Mouse (Mus musculus) hematopoietic stem cell, adult 5-6 weeks (primary cell): Measurements from ENCODE around the gene Zic3. TPM values are rescaled to one million over a fixed set of nuclear protein-coding genes. Genes with fewer than 3 reads are reported as not detected.

ENCODE experiments used
- ATAC-seq, 2 experiments: fragments of 125-278 bp in 1 of 2; replicated peaks in 1 of 2; 2 replicates each; pipeline ENCODE4 v1.8.0; 2016 to 2017; ENCODE audit warnings: inconsistent platforms in 2 of 2, mild to moderate bottlenecking in 2 of 2, moderate number of reproducible peaks in 2 of 2, low read depth in 1 of 2, moderate TSS enrichment in 1 of 2; ENCODE audit not compliant: low FRiP score in 2 of 2, poor library complexity in 2 of 2, severe bottlenecking in 2 of 2, insufficient read depth in 1 of 2, low TSS enrichment in 1 of 2
- total RNA-seq: library from RNA; stranded (forward); fragments of 172-1452, 232-1000 nt; gene quantifications from 2 replicates; pipeline ENCODE4 v1.2.3, GENCODE M21; 2017

The Zic3 gene
- total RNA-seq = not detected in 2 replicates

DNA sequence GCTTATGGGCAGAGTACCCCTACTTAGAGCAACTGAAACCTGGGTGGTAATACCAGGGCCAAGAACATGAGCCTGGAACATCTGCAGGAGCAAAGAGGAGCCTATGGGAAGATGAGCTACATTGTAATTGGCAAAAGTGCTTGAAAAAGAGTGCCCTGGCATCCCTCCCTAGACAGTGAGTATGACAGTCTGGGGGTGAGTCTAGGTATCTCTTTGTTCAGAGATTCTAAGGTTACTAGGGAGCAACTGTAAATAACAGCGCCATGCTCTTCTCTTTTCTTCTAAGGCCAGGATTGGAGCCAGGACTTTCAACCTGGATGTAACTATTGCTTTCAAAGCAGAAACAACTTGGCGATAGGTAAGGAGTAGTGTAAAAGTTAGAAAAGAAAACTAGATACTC lies at the start of gene Zic3:
Gene Zic3 (plus strand): TSS at position 301 of the 400 bp plus-strand sequence.
- no peak for ATAC-seq

DNA sequence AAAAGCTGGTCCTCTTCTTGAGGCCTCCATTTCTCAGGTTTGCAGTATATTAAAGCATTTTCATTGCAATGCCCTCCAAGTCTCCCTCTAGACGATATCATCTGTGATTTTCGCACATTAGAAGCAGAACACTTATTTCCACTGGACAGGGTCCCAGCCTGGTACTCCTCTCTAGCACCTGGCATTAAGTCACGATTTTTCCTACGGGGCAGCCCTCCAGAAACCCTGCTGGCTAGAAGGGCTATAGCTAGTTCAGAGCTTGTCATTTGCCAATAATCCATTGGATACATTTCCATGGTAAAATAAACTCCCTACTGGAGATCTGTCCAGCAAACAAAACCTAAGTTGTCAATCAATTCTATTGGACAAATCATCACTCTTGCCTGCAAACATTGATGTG lies 40.1 kb upstream of the Zic3 start:
- ATAC-seq = no peak

DNA sequence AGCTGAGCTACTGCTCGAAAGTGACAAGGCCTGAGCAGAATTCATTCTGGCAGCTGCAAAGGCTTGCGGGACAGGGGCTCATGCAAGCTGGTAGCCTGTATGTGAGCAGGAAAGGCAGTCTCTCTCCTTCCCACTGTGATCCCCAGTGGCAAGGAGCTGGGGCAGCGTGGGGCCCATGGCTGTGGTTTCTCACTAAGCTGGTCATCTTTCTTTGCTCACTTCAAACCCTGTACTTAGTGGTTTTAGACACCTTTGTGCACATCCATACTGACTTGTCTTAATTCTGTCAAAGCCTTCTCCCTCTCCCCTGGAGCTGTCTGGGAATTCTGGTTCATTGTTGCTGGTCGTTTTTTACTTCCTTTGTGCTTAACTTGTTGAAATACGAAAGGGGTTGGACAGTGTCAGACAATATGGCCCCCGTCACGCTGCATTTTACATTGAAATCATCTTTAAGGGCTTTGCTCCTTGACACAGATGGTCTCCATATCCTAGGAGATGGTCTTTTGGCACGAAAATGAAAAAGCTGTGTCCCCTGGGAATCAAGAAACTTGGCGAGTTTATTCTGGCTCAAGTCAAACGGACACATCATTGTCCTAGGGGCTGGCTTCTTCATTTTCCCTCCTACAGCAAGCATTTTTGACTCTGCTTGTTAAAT lies 34.9 kb upstream of the Zic3 start:
- no peak for ATAC-seq

DNA sequence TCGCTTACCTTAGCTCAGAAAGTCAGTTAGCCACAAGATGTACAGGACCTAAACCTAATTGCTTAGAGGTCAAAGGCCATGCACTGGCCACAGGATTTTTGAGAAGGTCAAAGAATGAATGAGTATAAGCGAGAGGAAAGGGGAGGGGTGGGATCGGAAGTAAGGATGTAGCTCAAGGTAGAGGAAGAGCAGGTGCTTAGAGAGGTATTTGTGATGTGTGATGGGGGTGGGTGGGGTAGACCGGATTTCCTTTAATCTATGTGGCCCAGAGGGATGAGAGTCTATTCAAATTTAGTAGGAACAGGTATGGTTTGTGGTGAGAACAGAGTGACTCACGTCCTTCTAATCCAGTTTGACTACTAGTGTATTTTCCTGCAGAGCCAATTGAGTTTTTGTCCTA lies 9.1 kb upstream of the Zic3 start:
- no peak for ATAC-seq

DNA sequence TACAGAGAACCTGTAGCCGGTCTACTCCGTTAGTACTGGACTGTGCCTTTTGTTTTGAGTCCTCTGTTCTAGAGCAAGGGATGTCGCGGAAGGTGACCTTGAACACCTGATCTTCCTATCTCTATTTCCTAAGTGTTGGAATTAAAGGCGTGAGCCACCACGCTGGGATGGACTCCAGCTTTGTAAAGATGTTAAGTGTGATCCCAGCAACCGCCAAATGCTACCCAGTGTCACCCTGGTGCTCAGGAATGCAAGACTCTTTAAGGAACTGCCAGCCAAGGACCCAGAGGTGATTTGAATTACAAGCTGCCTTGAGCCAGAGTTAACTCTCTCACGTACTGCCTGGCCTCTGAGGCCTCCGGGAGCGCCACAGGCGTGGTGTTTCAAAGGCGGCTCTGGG lies 8.4 kb upstream of the Zic3 start:
- ATAC-seq = no peak

DNA sequence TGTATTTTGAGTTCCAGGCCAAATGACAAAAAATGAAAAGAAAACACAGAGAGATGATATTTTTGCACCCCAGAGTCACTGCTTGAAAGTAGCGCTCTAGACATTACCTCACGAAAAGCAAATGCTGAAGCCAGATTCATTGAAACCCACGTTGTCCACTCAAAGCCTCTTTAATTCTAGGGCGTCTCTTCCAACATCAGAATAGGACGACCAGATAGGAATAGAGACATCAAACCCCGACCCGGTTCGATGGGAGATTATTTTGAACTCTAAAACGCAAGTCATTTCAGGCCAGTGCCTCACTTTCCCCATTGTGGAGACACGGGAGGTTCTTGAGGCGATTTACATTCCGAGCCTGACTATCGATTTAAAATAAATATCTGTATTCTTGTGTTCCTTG lies 7.7 kb upstream of the Zic3 start:
- ATAC-seq = no peak

DNA sequence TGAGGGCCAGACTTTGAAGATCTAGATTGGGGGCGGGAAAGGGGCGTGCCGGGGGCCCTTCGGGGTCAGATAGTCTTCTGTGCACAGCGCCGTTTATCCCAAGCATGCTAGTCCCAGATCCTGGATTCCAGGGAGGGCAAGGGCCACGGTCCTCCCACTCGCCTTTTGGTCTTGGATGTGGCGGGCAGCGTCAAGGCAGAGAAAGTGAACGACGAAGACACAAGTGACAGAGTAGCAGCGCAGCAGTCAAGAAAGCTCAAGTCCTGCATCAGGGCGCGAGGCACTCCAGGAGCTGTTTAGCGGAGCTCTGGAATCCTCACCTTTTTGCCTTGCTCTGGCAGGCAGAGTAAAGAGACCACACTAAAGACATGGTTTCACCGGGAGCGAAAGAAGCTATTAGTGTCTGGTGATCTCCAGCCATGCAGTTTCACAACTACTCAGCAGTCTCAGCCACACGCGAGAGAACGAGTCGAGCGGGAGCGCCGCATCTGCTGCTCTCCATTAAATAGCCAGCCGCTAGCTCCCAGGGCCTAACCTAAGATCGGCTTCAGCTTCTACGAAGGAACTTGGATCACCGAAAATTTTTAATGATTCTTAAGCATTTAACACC lies 7.1 kb upstream of the Zic3 start:
- peak; percentile 21 to 27; a peak in 1 of 4 replicates for ATAC-seq

DNA sequence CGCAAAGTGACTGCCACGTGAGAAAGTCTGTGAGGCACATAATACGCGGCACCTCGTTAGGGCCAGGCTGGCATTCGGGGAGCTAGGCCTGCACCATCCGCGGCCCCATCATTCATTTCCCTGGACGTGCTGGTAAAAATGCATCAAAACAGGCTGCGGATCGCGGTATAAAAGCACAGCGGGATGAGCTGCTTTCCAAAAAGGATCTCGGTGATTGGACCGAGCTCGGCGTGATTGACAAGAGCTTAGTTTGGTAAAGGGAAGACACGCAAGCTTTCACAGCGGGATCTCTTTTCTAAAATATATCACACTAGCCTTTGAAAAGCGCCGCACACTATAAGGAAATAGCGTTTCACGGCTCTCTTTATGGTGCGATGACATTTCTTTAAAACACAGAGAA lies 3.8 kb upstream of the Zic3 start:
- no peak for ATAC-seq

DNA sequence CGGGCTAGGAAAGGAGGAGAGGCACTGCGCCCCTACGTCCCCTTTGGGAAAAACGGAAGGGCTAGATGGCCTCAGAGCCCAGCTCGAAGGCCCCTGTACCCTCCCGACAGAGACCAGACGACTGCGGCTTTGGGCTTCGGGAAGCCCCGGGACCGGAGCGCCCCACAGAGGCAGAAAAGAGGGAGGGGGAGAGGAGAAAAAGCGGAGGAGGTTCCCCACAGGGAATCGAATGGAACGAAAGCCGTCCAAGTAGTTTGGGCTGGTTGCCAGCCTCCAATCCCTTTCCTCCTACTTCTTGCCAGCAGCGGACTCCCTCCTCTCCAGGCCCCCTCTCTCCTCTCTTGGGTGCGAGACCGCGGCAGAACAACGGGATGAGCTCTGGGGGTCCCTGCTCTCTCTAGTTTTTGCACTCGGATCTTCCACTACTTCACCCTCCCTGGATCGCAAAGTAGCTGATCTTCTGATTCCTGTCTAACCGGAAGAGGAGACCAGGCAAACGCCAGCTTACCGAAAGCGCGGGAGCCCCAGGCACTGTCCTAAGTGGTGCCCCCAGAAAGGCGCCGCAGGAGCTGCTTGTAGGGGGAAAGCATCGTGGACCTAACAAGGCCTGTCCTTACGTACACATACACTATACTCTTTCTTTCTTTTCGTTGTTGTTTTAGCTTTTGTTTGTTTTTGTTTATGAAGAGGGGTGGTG lies 3.1 kb upstream of the Zic3 start:
- no peak for ATAC-seq

DNA sequence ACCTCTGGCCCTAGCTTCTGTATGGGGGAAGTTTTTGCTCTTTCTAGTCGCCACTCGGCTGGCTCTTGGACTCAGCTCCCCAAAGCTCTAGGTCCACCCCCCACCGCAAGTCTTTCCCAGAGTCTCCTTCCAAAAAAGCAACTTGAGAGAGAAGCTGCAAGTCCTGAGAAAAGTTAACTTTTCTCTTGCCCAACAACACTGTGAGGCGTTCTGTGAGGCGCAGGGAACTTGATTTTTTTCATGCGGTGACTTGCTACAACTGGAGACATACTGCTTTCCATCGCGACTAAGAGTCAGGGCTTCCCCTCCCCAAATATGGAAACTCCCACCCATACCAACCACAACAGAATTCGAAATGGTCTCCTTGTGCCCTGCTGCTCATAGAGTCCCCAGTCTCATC lies 5.1 kb downstream of the Zic3 start:
- no peak for ATAC-seq

DNA sequence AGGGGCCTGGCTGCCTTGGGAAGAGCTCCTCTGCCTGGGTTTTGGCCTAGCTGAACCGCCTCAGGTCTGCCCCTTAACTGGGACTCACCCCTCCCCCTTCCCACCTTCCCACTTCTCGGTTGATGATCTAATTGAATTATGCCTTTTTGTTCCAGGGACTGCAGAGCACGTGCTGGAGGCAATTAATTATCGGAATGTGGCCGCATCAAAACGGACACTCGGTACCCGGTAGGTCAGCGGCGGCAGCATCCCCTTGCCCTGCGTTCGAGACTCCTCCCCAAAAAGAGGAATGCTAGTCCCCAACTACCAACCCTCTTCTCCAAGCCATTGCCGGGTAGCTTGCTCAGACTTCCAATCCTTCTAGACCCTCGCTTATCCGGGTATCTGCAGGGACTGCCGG lies 5.6 kb downstream of the Zic3 start:
- ATAC-seq = no peak

DNA sequence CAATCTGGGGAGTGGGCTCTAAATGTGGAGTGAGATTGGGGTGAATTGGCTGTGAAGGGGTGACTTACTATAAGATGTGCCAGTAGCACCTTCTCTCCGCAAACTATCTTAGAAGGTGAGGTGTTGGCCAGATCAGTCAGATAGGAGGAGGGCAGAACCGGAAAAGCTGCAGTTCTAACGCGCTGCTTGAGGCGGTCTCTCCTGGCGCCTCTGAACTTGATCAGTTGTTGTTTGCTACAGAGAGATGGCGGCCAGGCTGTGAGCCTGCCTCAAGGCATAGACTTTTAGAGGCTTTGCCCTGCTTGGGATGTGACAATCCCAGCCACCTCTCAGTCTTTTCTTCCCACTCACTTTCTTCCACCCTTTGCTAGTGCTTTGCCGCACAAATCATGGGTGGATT lies 6.4 kb downstream of the Zic3 start:
- no peak for ATAC-seq

DNA sequence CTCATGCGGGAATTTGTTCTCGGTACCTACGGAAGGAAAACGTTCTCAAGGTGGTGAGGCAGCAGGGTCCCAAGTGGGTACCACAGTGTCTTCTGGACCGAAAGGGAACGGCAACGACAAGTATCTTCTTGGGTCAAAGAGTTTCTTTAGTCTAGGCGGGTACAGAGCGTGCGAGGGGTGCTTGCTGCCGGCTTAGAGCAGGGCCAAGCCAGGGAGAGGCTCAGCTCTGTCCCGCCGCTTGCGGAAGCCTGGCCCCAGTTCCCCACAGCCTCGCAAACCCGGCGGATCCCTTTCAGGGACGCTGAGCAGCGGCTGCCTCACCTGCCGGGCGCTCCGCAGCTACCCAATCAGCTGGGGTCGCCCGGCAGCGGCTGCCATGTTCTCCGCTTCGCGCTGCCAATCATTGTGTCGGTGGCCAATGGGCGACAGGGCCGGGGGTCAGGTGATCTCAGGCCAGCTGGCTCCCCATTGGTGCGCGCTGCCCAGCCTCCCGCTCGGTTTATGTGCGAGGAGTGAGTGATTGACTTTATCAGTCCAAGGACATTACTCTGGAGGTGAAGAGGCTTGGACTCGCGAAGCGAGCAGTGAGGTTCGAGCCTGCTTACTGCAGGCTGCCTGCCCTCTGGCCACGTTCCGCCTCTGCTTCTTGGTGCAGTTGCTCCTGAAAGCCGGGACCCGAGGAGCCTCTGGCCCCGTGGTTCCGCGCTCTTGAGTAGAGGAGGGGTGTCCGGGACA lies 7.8 kb downstream of the Zic3 start:
- peak; percentile 34 to 52; a peak in 2 of 4 replicates for ATAC-seq

DNA sequence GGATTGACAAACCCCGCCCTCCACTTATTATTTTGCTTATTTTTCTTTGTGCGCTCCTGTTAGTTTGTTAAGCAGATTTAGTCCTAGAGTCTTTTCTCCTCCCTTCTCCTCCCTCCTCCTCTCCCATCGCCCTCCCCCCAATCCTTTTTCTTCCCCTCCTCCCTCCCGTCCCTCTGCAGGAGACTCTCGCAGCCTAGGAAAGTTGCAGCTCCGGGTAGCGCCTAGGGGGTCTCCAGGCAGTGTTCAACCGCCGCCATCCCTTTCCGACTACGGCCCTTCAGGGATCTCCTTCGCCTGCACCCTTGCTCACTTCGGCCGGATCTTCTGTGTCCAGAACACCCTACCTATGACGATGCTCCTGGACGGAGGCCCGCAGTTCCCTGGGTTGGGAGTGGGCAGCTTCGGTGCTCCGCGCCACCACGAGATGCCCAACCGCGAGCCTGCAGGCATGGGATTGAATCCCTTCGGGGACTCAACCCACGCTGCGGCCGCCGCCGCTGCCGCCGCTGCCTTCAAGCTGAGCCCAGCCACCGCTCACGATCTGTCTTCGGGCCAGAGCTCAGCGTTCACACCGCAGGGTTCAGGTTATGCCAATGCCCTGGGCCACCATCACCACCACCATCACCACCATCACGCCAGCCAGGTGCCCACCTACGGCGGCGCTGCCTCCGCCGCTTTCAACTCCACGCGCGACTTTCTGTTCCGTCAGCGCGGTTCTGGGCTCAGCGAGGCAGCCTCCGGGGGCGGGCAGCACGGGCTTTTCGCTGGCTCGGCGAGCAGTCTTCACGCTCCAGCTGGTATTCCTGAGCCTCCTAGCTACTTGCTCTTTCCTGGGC lies 8.6 kb downstream of the Zic3 start:
- no peak for ATAC-seq

DNA sequence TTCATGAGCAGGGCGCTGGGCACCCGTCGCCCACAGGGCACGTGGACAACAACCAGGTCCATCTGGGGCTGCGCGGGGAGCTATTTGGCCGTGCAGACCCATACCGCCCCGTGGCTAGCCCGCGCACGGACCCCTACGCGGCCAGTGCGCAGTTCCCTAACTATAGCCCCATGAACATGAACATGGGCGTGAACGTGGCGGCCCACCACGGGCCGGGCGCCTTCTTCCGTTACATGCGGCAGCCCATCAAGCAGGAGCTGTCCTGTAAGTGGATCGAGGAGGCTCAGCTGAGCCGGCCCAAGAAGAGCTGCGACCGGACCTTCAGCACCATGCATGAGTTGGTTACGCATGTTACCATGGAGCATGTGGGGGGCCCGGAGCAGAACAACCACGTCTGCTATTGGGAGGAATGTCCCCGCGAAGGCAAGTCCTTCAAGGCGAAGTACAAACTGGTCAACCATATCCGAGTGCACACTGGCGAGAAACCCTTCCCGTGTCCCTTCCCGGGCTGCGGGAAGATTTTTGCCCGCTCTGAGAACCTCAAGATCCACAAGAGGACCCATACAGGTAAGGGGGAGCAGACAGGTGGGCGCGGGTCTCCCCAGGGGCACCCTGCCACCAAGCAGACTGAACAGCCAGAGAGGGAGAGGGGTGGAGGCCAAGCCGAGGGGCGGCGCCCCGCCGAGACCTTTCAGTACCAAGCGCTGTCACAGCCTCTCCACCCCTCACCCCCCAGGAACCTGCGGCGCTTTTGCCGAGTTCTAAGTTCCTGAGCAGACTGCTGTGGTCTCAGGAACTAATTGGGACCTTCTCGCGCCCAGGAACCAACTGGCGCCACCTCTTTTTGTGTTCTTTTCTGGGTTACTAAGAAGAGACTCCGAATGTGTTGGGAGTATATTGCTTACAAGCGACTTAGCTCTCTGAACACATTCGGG lies 9.4 kb downstream of the Zic3 start:
- ATAC-seq = peak in 1 of 2 experiments; percentile 26; a peak in 1 of 4 replicates

DNA sequence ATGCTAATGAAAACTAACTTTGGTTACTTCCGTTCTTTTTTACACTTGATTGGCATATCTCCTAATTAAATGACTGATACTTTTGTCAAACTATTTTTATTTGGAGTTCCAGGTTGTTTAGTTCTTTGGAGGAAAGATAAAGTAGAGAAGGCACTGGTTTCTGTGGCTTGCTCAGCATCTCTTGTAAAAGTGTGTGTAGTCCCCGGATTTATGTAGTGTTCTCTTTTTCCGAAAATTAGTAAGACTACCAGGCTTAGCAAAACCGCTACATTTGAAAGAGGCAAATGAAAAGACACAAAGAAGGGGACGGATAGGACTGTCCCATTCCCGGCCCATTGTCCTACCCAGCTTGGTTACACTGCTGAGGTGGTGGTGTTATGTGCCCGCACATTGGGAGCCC lies 10.1 kb downstream of the Zic3 start:
- ATAC-seq = no peak
